Mouse (Mus musculus): ENCODE data around the gene Wap.

GRCm38 (mm10) chr11:6677530-6677929, 39.1 kb upstream of the Wap start:
- no peak for TF ChIP-seq POLR2A (IDR thresholded peaks at IDR 0.05; ENCODE audit: borderline replicate concordance, extremely low read depth, low read depth, low read length)
- TF ChIP-seq CTCF (IDR thresholded peaks at IDR 0.05; ENCODE audit: insufficient read depth, low read length): peak; percentile 51
